Mouse (Mus musculus) kidney, embryonic 16.5 days (tissue): ENCODE data around the gene Gm29666. TPM values are rescaled to one million over a fixed set of nuclear protein-coding genes. Genes with fewer than 3 reads are reported as not detected.
A peak's percentile ranks its signal among the peaks of the same experiment; 100 is the strongest.

Experiments used
- ATAC-seq: fragments of 200-750 bp; cut with Nextera tagmentation; 2 replicates; pipeline ENCODE4 v1.8.0; 2017; ENCODE audit warnings: moderate TSS enrichment; ENCODE audit not compliant: low FRiP score, low TSS enrichment
- H3K27ac ChIP-seq: fragments of 300-500 bp; sonication (generic); 2 replicates; pipeline ENCODE4 v1.5.1; 2014; ENCODE audit warnings: low read length
- H3K27me3 ChIP-seq: fragments of 300-500 bp; sonication (generic); 2 replicates; pipeline ENCODE4 v1.6.1; 2014; ENCODE audit warnings: low read length, control low read depth, mixed read lengths; ENCODE audit not compliant: insufficient read depth
- H3K36me3 ChIP-seq: fragments of 300-500 bp; sonication (generic); 2 replicates; pipeline ENCODE4 v1.6.1; 2014; ENCODE audit warnings: low read length, control low read depth, mixed read lengths; ENCODE audit not compliant: insufficient read depth
- H3K4me1 ChIP-seq: fragments of 300-500 bp; sonication (generic); 2 replicates; pipeline ENCODE4 v1.6.1; 2014; ENCODE audit warnings: low read length, control low read depth, mixed read lengths; ENCODE audit not compliant: insufficient read depth
- H3K4me2 ChIP-seq: fragments of 300-500 bp; sonication (generic); replicated peaks from 2 replicates; pipeline ENCODE4 v1.6.1; 2014; ENCODE audit warnings: low read depth, low read length
- H3K4me3 ChIP-seq: fragments of 300-500 bp; sonication (generic); 2 replicates; pipeline ENCODE4 v1.5.1; 2014; ENCODE audit warnings: mild to moderate bottlenecking, low read length
- H3K9ac ChIP-seq: fragments of 300-500 bp; sonication (generic); replicated peaks from 2 replicates; pipeline ENCODE4 v1.6.1; 2014; ENCODE audit warnings: low read length
- H3K9me3 ChIP-seq: fragments of 300-500 bp; sonication (generic); 2 replicates; pipeline ENCODE4 v1.6.1; 2016; ENCODE audit warnings: low read length, control low read depth
- WGBS: fragments of 180-500 bp; shearing (Covaris S2); extraction: QIAGEN DNeasy Blood & Tissue Kit; methylation state at CpG from one replicate; pipeline ENCODE4 v1.1.7; 2014; 5-methylcytosine and 5-hydroxymethylcytosine counted together
- microRNA-seq: library from miRNA; unstranded; fragments of <30 nt; microRNA quantifications from one replicate; pipeline ENCODE4, GENCODE M21; 2016
- polyA plus RNA-seq: library from polyadenylated mRNA; unstranded; fragments of >200 nt; fragmentation: Nextera tagmentation; extraction: Ambion mirVana; gene quantifications from 2 replicates; pipeline ENCODE4 v1.2.1, GENCODE M21; 2015

The Gm29666 gene
- polyA plus RNA-seq, 1 experiment from 2014 or later, result 0.50 TPM

GRCm38 (mm10) chr15:84877029-84877815 lies 42.6 kb downstream of the Gm29666 start:
- Histone ChIP-seq H3K4me1 (no peaks in the 10 kb centered on the region), H3K27ac (no peak overlapping the region), H3K36me3 (no peaks in the 10 kb centered on the region), H3K9ac (no peak overlapping the region), H3K4me2 (no peak overlapping the region), H3K27me3 (no peaks in the 10 kb centered on the region), H3K4me3 (no peak overlapping the region), H3K9me3 (no peaks in the 10 kb centered on the region)
- WGBS, result 71% methylated on average over 12 of the region's 12 CpGs
- ATAC-seq, result no peak

DNA sequence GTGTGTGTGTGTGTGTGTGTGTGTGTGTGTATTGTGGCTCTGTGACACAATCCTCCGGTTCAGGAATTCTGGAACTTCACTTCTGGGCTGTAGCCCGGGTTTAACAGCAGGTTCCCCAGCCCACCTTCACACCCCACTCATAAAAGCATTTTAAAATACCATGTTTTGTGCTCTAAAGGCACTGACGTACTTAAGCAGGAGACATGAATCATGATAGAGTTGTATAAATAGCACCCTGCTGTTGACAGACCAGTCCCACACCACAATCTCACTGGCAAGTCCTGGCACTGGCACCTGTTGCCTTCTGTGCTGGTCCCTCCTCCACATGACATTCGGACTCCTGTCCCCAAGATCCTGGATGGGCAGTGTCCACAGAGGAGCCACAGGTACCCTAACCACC lies 46.0 kb downstream of the Gm29666 start:
- Histone ChIP-seq H3K4me1 (no peaks in the 10 kb centered on the region), H3K9ac (no peak overlapping the region), H3K36me3 (no peaks in the 10 kb centered on the region), H3K27ac (no peak overlapping the region), H3K4me3 (no peak overlapping the region), H3K27me3 (no peaks in the 10 kb centered on the region), H3K4me2 (no peak overlapping the region), H3K9me3 (no peaks in the 10 kb centered on the region)
- ATAC-seq, result no peak
- WGBS, result 75% methylated on average over 4 of the region's 4 CpGs

- no peaks in the 10 kb centered on the region for H3K27me3 ChIP-seq
- 86% methylated on average over 11 of the region's 11 CpGs for WGBS
- no peaks in the 10 kb centered on the region for H3K9me3 ChIP-seq
- H3K4me2 ChIP-seq, result no peak overlapping the region
- ATAC-seq, result no peak
- no peaks in the 10 kb centered on the region for H3K36me3 ChIP-seq
- H3K4me1 ChIP-seq, result no peaks in the 10 kb centered on the region
- no peak overlapping the region for H3K9ac ChIP-seq
- H3K27ac ChIP-seq, result no peak overlapping the region
- no peak overlapping the region for H3K4me3 ChIP-seq
Measured at GRCm38 (mm10) chr15:84873079-84873478, 46.8 kb downstream of the Gm29666 start.

- H3K27ac ChIP-seq, result no peak overlapping the region
- no peak overlapping the region for H3K4me3 ChIP-seq
- ATAC-seq, result no peak
- 80% methylated on average over 3 of the region's 3 CpGs for WGBS
- no peaks in the 10 kb centered on the region for H3K36me3 ChIP-seq
- no peak overlapping the region for H3K9ac ChIP-seq
- no peaks in the 10 kb centered on the region for H3K9me3 ChIP-seq
- no peaks in the 10 kb centered on the region for H3K27me3 ChIP-seq
- H3K4me2 ChIP-seq, result no peak overlapping the region
- no peaks in the 10 kb centered on the region for H3K4me1 ChIP-seq
Measured at GRCm38 (mm10) chr15:84871802-84872201, 48.0 kb downstream of the Gm29666 start.

DNA sequence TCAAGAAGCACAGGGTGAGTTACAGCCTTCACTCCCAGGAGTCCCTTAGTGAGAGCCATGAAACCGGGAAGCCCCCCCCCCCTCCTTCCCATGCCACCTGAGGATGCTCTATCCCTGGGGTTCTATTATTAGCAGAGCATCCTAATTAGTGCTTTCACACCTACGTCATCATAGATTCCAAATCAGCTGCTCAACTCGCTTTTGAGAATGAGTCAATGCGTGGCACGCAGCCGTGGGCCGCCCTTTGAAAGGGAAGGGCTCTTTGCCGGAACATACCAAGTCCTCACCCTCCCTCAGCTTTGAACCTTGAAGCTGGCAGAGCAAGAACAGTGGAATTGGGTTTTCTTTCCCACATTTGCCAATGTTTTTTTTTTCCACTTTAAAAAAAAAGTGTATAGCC lies 57.9 kb downstream of the Gm29666 start:
- Histone ChIP-seq H3K4me2 (no peak overlapping the region), H3K9me3 (no peaks in the 10 kb centered on the region), H3K4me3 (no peak overlapping the region), H3K36me3 (no peaks in the 10 kb centered on the region), H3K27ac (no peak overlapping the region), H3K4me1 (peaks cover 4% of the 10 kb centered on the region), H3K27me3 (no peaks in the 10 kb centered on the region), H3K9ac (no peak overlapping the region)
- no peak for ATAC-seq
- WGBS, result 88% methylated on average over 8 of the region's 8 CpGs

Small RNA genes lying within 50 kb of the gene (microRNA-seq; reads per million reads assigned to microRNA genes)
- gene Mir1249, result 13.0 reads per million, percentile 33 among the genes with 10 or more reads in this experiment

Other genes with a start within 250 kb of the Gm29666 start
- 12.3 and 13.8 TPM in 2 replicates for gene Arhgap8, start 200.0 kb downstream of the Gm29666 start, polyA plus RNA-seq
- 0.19 and 0.49 TPM in 2 replicates for gene Phf21b, start 64.0 kb downstream of the Gm29666 start, polyA plus RNA-seq
- gene Nup50, start 3.4 kb upstream of the Gm29666 start, polyA plus RNA-seq, result 40.6 and 42.8 TPM in 2 replicates
- gene 5031439G07Rik, start 68.5 kb upstream of the Gm29666 start, polyA plus RNA-seq, result 7.1 and 7.2 TPM in 2 replicates
- 65.9 and 74.8 TPM in 2 replicates for gene Upk3a, start 97.1 kb upstream of the Gm29666 start, polyA plus RNA-seq
- 23.3 and 23.9 TPM in 2 replicates for gene Fam118a, start 108.9 kb upstream of the Gm29666 start, polyA plus RNA-seq
- gene Smc1b, start 211.9 kb upstream of the Gm29666 start, polyA plus RNA-seq, result 0.21 and 0.24 TPM in 2 replicates
- 0.30 and 0.40 TPM in 2 replicates for gene Ribc2, start 212.0 kb upstream of the Gm29666 start, polyA plus RNA-seq